Mouse (Mus musculus) hematopoietic stem cell, adult 5-6 weeks (primary cell): ENCODE results near the gene Wwc2. TPM values are rescaled to one million over a fixed set of nuclear protein-coding genes. Genes with fewer than 3 reads are reported as not detected.
A peak's percentile ranks its signal among the peaks of the same experiment; 100 is the strongest.

Experiments used
- ATAC-seq, 2 experiments: fragments of 125-278 bp in 1 of 2; replicated peaks in 1 of 2; 2 replicates each; pipeline ENCODE4 v1.8.0; 2016 to 2017; ENCODE audit warnings: inconsistent platforms in 2 of 2, mild to moderate bottlenecking in 2 of 2, moderate number of reproducible peaks in 2 of 2, low read depth in 1 of 2, moderate TSS enrichment in 1 of 2; ENCODE audit not compliant: low FRiP score in 2 of 2, poor library complexity in 2 of 2, severe bottlenecking in 2 of 2, insufficient read depth in 1 of 2, low TSS enrichment in 1 of 2
- total RNA-seq: library from RNA; stranded (forward); fragments of 172-1452, 232-1000 nt; gene quantifications from 2 replicates; pipeline ENCODE4 v1.2.3, GENCODE M21; 2017

Wwc2 gene
- total RNA-seq, result 9.2 and 9.5 TPM in 2 replicates

DNA sequence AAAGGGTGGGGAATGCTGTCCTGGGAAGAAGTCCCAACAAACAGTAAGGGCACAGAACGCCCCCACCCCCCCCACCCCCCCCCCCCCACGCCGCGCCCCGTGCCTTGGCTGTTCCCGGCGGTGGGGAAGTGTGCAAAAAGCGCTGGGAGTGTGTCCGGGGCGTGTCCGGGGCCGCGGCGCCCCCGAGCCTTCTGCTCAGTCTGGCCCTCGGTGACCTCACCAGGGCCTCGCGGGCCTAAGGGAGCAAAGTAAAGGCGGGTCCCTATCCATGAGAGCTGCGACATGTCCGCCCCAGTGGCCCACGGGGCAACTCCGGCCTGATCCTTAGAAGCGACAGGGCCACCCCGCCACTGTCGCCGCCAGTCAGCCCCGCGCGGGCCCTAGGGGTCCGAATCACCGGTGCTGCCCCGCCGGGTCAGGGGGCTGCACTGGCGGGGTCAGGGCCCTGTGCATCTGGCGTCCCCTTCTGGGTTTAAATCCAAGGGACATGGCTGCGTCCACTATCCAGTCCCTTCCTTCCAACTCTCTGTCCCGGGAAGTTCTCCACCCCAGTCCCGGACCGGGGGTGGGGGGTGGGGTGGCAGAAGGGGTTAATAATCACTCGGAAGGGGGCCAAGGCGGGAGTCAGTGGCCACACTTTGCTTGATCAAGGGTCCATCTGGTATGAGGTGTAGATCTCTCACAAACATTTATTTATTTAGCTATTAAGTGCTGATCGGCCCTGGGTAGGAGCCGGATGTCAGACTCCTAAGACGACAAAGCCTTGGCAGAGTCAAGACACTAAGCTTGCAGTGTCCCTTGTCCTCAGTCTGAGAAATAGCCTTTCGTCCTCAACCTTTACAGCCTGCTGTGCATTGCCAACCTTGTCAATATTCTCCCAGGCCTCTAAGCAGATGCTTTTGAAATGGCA lies at the start of gene Wwc2:
Gene Wwc2 (minus strand): TSS at position 14 of the 910 bp plus-strand sequence.
- ATAC-seq, result peak; percentile 66 to 72

- no peak for ATAC-seq
Measured at GRCm38 (mm10) chr8:48038261-48038934, 47.7 kb upstream of the Wwc2 start.

DNA sequence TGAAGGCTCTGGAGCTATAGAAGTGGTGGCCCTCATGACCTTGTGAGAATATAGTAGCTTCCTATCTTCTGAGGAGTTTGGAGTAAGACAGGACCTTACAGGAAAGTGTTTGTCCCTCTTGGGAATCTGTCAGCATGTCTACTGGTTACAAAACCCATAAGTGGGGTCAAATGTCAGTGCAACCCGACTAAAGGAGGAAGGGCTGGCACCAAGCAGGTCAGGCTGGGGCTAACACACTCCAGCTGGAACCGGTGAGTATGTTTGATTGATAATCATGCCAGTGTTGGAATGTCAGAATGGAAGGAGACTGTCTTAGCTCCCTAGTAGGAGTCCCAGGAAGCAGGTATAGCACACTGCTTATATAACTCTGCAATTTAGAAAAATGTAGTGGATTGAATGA lies 41.3 kb upstream of the Wwc2 start:
- no peak for ATAC-seq

GRCm38 (mm10) chr8:48030667-48031066 lies 39.9 kb upstream of the Wwc2 start:
- no peak for ATAC-seq

DNA sequence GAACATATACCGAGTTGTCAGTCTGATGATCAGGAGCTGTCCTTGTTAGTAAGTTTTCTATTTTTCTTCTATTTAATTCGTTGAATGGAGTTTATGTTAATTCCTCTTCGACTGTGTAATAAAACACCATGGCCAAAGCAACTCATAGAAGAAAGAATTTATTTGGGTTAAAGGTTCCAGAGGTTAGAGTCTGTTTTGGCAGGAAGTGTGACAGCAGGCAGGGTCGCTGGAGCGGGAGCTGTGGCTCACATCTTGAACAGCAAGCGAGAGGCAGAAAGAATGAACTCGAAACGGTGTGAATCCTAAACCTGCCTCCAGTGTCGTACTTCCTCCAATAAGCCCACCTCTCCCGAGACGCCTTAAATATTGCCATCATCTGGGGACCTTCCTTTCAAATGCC lies 36.1 kb upstream of the Wwc2 start:
- ATAC-seq, result no peak

- no peak for ATAC-seq
Measured at GRCm38 (mm10) chr8:48023206-48023605, 32.5 kb upstream of the Wwc2 start.

DNA sequence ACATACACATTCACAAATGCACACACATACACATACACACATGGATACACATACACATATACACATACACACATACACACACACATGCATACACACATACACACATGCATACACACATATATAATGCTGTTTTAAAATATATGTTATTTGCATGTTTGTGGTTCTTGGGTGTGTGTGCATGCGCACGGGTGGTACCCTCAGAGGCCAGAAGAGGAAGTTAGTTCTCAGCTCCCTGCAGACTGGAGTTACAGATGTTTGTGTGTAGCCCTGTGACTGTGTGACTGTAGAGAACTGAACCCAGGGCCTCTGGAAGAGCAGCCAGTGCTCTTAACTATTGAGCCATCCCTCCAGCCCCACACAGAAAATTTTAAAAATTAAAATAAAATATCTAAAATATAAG lies 29.0 kb upstream of the Wwc2 start:
- ATAC-seq, result peak; percentile 65 to 68; a peak in 3 of 4 replicates

DNA sequence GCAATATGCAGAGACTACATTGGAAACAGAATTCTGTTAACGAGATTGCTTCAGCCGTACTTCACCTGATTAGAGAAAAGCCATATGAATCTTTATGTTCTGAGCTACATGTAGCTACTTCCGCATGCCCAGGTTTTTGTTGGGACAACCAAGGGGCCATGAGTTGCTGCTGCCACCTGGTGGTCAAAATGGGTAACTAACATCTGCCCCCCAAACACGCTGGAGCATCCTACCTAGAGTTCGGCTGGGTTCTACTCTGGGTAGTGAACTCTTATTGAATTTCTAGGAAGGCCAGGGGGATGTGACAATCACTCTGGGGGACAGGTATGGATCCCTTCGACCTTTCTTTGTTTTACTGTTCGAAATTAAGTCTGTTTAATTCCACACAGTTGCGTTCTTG lies 25.8 kb upstream of the Wwc2 start:
- peak; percentile 86 to 92 for ATAC-seq

- no peak for ATAC-seq
Measured at GRCm38 (mm10) chr8:48014386-48014785, 23.7 kb upstream of the Wwc2 start.

DNA sequence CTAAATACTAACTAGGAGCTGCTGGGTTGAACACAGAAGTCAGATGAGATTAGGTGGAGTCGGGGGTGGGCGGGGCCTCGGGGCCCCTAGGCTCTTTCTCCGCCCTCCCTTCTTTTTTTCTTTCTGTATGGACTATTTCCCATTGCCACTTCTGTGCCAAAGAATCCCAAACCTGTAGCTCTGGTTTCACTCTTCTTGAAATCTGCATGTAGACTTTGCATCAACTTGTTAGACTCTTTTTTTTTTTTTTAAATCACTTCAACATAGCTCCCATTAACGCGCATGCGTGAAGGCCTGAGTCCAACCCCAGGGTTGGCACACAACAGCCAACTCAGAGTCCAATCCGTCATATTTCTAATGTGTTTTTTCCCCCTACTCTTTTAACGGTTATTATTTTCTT lies 22.6 kb upstream of the Wwc2 start:
- no peak for ATAC-seq

DNA sequence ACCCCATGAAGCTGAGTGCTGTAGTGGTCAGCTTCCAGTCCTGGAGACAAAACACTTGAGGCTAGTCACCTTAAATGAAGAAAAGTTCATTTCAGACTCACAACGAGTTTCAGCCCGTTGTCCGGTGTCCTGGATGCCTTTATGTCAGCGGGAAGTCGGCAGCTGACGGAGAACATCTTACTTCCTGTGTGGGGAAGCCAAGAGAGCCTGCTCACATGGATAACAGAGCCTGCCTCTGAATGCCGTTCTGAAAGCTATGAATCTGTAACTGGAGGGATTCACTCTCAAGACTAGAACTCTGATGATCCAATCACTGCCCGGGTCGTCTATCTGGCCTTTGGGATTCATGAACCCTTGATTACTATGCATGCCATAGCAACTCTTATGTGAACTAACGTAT lies 21.1 kb upstream of the Wwc2 start:
- no peak for ATAC-seq

- ATAC-seq, result no peak
Measured at GRCm38 (mm10) chr8:48010977-48011376, 20.3 kb upstream of the Wwc2 start.

- no peak for ATAC-seq
Measured at GRCm38 (mm10) chr8:48009399-48009798, 18.7 kb upstream of the Wwc2 start.

DNA sequence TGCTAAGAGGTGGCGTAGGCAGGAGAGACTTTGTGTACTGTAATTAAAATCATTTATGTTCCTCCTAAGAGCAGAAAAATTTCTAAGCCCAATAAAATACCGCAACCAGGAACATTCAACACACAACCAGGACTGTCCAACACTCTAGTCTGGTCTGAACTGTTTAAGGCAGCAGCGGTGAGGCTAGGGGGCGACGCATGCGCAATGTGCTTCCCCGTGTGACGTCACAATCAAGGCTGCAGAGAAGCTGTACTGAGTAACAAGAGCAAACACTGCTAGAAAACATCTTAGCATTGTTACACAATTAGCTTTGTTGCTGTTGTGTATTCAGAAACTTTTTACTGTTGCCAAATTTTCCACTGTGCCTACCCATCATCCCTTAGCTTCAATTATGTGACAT lies 18.2 kb upstream of the Wwc2 start:
- ATAC-seq, result no peak

GRCm38 (mm10) chr8:48006869-48007268 lies 16.1 kb upstream of the Wwc2 start:
- peak; percentile 42 to 80; a peak in 3 of 4 replicates for ATAC-seq

- no peak for ATAC-seq
Measured at GRCm38 (mm10) chr8:48002551-48002950, 11.8 kb upstream of the Wwc2 start.

GRCm38 (mm10) chr8:48001395-48001794 lies 10.7 kb upstream of the Wwc2 start:
- no peak for ATAC-seq

DNA sequence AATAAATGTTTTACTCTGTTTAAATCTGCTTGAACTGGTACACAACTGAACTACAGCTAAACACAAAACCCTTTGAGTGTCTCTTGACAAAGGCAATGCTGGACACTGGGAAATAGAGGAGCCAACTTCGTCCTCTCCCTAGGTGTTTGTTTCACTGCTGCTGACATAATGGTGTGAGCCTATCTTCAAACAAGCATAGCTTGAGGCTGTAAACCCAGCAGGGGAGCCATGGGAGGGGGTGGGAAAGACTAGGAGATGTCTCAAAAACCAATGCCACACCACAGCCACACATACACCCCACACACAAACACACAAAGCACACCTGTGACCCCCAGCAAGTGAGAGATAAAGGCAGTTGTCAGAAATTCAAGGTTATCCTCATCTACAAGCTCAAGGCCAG lies 6.0 kb upstream of the Wwc2 start:
- no peak for ATAC-seq
